Mouse (Mus musculus) CH12.LX (cell line): ENCODE results near the gene Esyt2. TPM values are rescaled to one million over a fixed set of nuclear protein-coding genes. Genes with fewer than 3 reads are reported as not detected.

Experiments
- DNase-seq: peaks from one replicate; pipeline ENCODE4 v3.0.0-alpha.2; 2013; ENCODE audit errors: extremely low read depth
- H3K27ac ChIP-seq: 2 replicates; pipeline ENCODE4 v1.5.1; 2012; ENCODE audit warnings: low read depth, mild to moderate bottlenecking, control low read depth, moderate library complexity; ENCODE audit not compliant: insufficient read depth
- H3K27me3 ChIP-seq: replicated peaks from 2 replicates; pipeline ENCODE3; 2012; ENCODE audit warnings: inconsistent platforms
- H3K36me3 ChIP-seq, 2 experiments: replicated peaks in 1 of 2; 2 replicates each; pipeline versions ENCODE3 to v1.6.1; 2012; ENCODE audit warnings: inconsistent platforms in 1 of 2, low read length in 1 of 2, mild to moderate bottlenecking in 1 of 2, mixed read lengths in 1 of 2, moderate library complexity in 1 of 2; ENCODE audit not compliant: control insufficient read depth in 1 of 2, insufficient read depth in 1 of 2
- H3K4me1 ChIP-seq, 2 experiments: 2 replicates each; pipeline ENCODE4 v1.6.1; 2012; ENCODE audit warnings: inconsistent platforms in 1 of 2, moderate library complexity in 1 of 2; ENCODE audit not compliant: insufficient read depth in 2 of 2, control insufficient read depth in 1 of 2
- H3K4me2 ChIP-seq: 2 replicates; pipeline ENCODE4 v1.6.1; 2012; ENCODE audit warnings: low read depth, mild to moderate bottlenecking, control low read depth; ENCODE audit not compliant: poor library complexity, insufficient read depth, severe bottlenecking
- H3K4me3 ChIP-seq, 3 experiments: fragments of 150-350 bp in 1 of 3; sonication (generic) in 1 of 3; replicated peaks in 1 of 3; 2 replicates each; pipeline versions ENCODE3 to v1.5.1; 2011 to 2012; ENCODE audit warnings: low read depth in 2 of 3, low read length in 2 of 3, mild to moderate bottlenecking in 2 of 3, moderate library complexity in 2 of 3, control low read depth in 1 of 3, improper control_type of control experiment in 1 of 3, inconsistent platforms in 1 of 3, mixed read lengths in 1 of 3; ENCODE audit not compliant: poor library complexity in 1 of 3
- H3K79me2 ChIP-seq: replicated peaks from 2 replicates; pipeline ENCODE4 v1.6.1; 2012; ENCODE audit warnings: mild to moderate bottlenecking, moderate library complexity; ENCODE audit not compliant: control insufficient read depth, poor library complexity, insufficient read depth, severe bottlenecking; ENCODE audit errors: extremely low read depth
- H3K9ac ChIP-seq: 2 replicates; pipeline ENCODE4 v1.6.1; 2012; ENCODE audit warnings: low read depth, mild to moderate bottlenecking, control low read depth, moderate library complexity; ENCODE audit not compliant: insufficient read depth
- H3K9me3 ChIP-seq: replicated peaks from 2 replicates; pipeline ENCODE3; 2012; ENCODE audit warnings: low read length, inconsistent platforms, mixed read lengths
- BHLHE40 ChIP-seq: IDR thresholded peaks from 2 replicates; pipeline ENCODE4 v1.6.1; 2011; ENCODE audit warnings: mild to moderate bottlenecking, low read depth, low read length, improper control_type of control experiment
- CHD2 ChIP-seq: IDR thresholded peaks from 2 replicates; pipeline ENCODE4 v1.6.1; 2011; ENCODE audit warnings: low read length, improper control_type of control experiment
- CTCF ChIP-seq, 2 experiments: IDR thresholded peaks in 1 of 2; conservative IDR thresholded peaks in 1 of 2; 2 replicates each; pipeline ENCODE4 v1.5.1; 2011 to 2012; ENCODE audit warnings: low read depth in 2 of 2, low read length in 2 of 2, improper control_type of control experiment in 1 of 2, inconsistent platforms in 1 of 2, mild to moderate bottlenecking in 1 of 2, moderate library complexity in 1 of 2
- EP300 ChIP-seq: IDR thresholded peaks from 2 replicates; pipeline ENCODE4 v1.6.1; 2011; ENCODE audit warnings: low read length, improper control_type of control experiment
- ETS1 ChIP-seq: conservative IDR thresholded peaks from 2 replicates; pipeline ENCODE4 v1.6.1; 2012; ENCODE audit warnings: low read depth, mild to moderate bottlenecking, inconsistent platforms, low read length, improper control_type of control experiment, moderate library complexity
- HCFC1 ChIP-seq: IDR thresholded peaks from 2 replicates; pipeline ENCODE4 v1.6.1; 2012; ENCODE audit warnings: low read depth, mild to moderate bottlenecking, inconsistent platforms, low read length, improper control_type of control experiment
- JUN ChIP-seq: IDR thresholded peaks from 2 replicates; pipeline ENCODE4 v1.6.1; 2011; ENCODE audit warnings: low read depth, mild to moderate bottlenecking, low read length, improper control_type of control experiment, moderate library complexity; ENCODE audit not compliant: insufficient read depth
- JUND ChIP-seq: conservative IDR thresholded peaks from 2 replicates; pipeline ENCODE4 v1.6.1; 2011; ENCODE audit warnings: low read depth, low read length, improper control_type of control experiment
- KAT2A ChIP-seq: IDR thresholded peaks from 2 replicates; pipeline ENCODE4 v1.6.1; 2012; ENCODE audit warnings: low read length, improper control_type of control experiment, inconsistent platforms; ENCODE audit not compliant: insufficient replicate concordance
- MAFK ChIP-seq: IDR thresholded peaks from 2 replicates; pipeline ENCODE4 v1.6.1; 2011; ENCODE audit warnings: low read length, improper control_type of control experiment; ENCODE audit not compliant: insufficient replicate concordance
- MAX ChIP-seq: IDR thresholded peaks from 2 replicates; pipeline ENCODE4 v1.6.1; 2011; ENCODE audit warnings: low read length, improper control_type of control experiment
- MAZ ChIP-seq: IDR thresholded peaks from 2 replicates; pipeline ENCODE4 v1.6.1; 2012; ENCODE audit warnings: low read depth, mild to moderate bottlenecking, inconsistent platforms, low read length, improper control_type of control experiment, moderate library complexity
- MEF2A ChIP-seq: IDR thresholded peaks from 2 replicates; pipeline ENCODE4 v1.6.1; 2014; ENCODE audit warnings: low read depth, mild to moderate bottlenecking, inconsistent platforms, low read length, improper control_type of control experiment, borderline replicate concordance
- MXI1 ChIP-seq: IDR thresholded peaks from 2 replicates; pipeline ENCODE4 v1.6.1; 2011; ENCODE audit warnings: mild to moderate bottlenecking, low read depth, low read length, improper control_type of control experiment
- MYC ChIP-seq: IDR thresholded peaks from 2 replicates; pipeline ENCODE4 v1.6.1; 2011; ENCODE audit warnings: low read depth, mild to moderate bottlenecking, improper control_type of control experiment, low read length
- NELFE ChIP-seq: IDR thresholded peaks from 2 replicates; pipeline ENCODE4 v1.6.1; 2011; ENCODE audit warnings: low read depth, low read length, improper control_type of control experiment
- PAX5 ChIP-seq: IDR thresholded peaks from 2 replicates; pipeline ENCODE4 v1.6.1; 2012; ENCODE audit warnings: low read length, inconsistent platforms, mixed read lengths
- POLR2A ChIP-seq: IDR thresholded peaks from 2 replicates; pipeline ENCODE4 v1.6.1; 2011; ENCODE audit warnings: low read depth, mild to moderate bottlenecking, improper control_type of control experiment, low read length
- POLR2AphosphoS2 ChIP-seq: IDR thresholded peaks from 2 replicates; pipeline ENCODE4 v1.6.1; 2011; ENCODE audit warnings: low read depth, low read length, improper control_type of control experiment
- RCOR1 ChIP-seq: conservative IDR thresholded peaks from 2 replicates; pipeline ENCODE4 v1.6.1; 2012; ENCODE audit warnings: low read depth, mild to moderate bottlenecking, inconsistent platforms, low read length, improper control_type of control experiment
- SIN3A ChIP-seq: IDR thresholded peaks from 2 replicates; pipeline ENCODE4 v1.6.1; 2012; ENCODE audit warnings: low read length, improper control_type of control experiment, inconsistent platforms
- SMC3 ChIP-seq: IDR thresholded peaks from 2 replicates; pipeline ENCODE4 v1.6.1; 2011; ENCODE audit warnings: low read depth, low read length, improper control_type of control experiment
- TCF12 ChIP-seq: IDR thresholded peaks from 2 replicates; pipeline ENCODE4 v1.6.1; 2014; ENCODE audit warnings: low read depth, mild to moderate bottlenecking, inconsistent platforms, low read length, improper control_type of control experiment
- USF1 ChIP-seq: IDR thresholded peaks from 2 replicates; pipeline ENCODE4 v1.6.1; 2014; ENCODE audit warnings: low read depth, mild to moderate bottlenecking, inconsistent platforms, low read length, improper control_type of control experiment
- USF2 ChIP-seq: conservative IDR thresholded peaks from 2 replicates; pipeline ENCODE4 v1.6.1; 2011; ENCODE audit warnings: low read depth, low read length, improper control_type of control experiment
- ZC3H11A ChIP-seq: IDR thresholded peaks from 2 replicates; pipeline ENCODE4 v1.6.1; 2012; ENCODE audit warnings: low read depth, mild to moderate bottlenecking, inconsistent platforms, low read length, improper control_type of control experiment
- ZKSCAN1 ChIP-seq: IDR thresholded peaks from 2 replicates; pipeline ENCODE4 v1.6.1; 2012; ENCODE audit warnings: low read depth, inconsistent platforms, low read length, improper control_type of control experiment, borderline replicate concordance
- ZMIZ1 ChIP-seq: IDR thresholded peaks from 2 replicates; pipeline ENCODE4 v1.6.1; 2012; ENCODE audit warnings: low read depth, mild to moderate bottlenecking, inconsistent platforms, low read length, improper control_type of control experiment
- dilution Hi-C: fragments of 300-500 bp; cut with MboI; formaldehyde crosslinking; loops from 2 replicates; pipeline ENCODE4 v1.14.3; 2020; ENCODE audit warnings: low sequenced_read_pairs; ENCODE audit not compliant: extremely low pct_unique_long_range_greater_than_20kb, extremely low pct_ligation_motif_present
- in situ Hi-C: fragments of 300-500 bp; cut with MboI; formaldehyde crosslinking; loops from 3 replicates; pipeline ENCODE4 v1.14.3; 2019; ENCODE audit warnings: low sequenced_read_pairs, low pct_ligation_motif_present, low pct_unique_long_range_greater_than_20kb, mixed read lengths
- polyA plus RNA-seq: library from polyadenylated mRNA; unstranded; fragments of >175 nt; gene quantifications from 2 replicates; pipeline ENCODE4 v1.2.1, GENCODE M21; 2012; ENCODE audit warnings: low read depth; ENCODE audit not compliant: insufficient read length
- total RNA-seq, 2 experiments: library from RNA; depleted of rRNA; stranded (reverse); fragments of 300-350 nt in 1 of 2; fragments of >200 nt in 1 of 2; gene quantifications; 2 replicates each; pipeline ENCODE4 v1.2.3; 2012 to 2014

Gene Esyt2
- total and polyA plus RNA-seq, 3 experiments = 6.9 to 12.8 (median 8.2) TPM

- Histone ChIP-seq H3K36me3 (no peaks in the 10 kb centered on the region), H3K9ac (no peak overlapping the region), H3K4me2 (no peak overlapping the region), H3K4me1 (peaks cover 0 to 13% of the 10 kb centered on the region in 2 experiments; a peak in 3 of 4 replicates)
- TF ChIP-seq ZKSCAN1 = no peak
- no peak for TF ChIP-seq MXI1
- no peak for TF ChIP-seq JUN
- no peak for TF ChIP-seq RCOR1
- TF ChIP-seq USF1 = no peak
- no peak for TF ChIP-seq SIN3A
- no peak for TF ChIP-seq MAZ
- TF ChIP-seq USF2 = no peak
- TF ChIP-seq EP300 = no peak
- no peak for TF ChIP-seq CHD2
- TF ChIP-seq MYC = no peak
- no peak for TF ChIP-seq BHLHE40
- TF ChIP-seq, all 38 proteins: peak for 0
- no peak overlapping the region for H3K27ac ChIP-seq
- dilution Hi-C loops (no loop called here), in situ Hi-C loops (loop anchor here (25.0 kb wide), 1 partner anchor 134 kb away; the partner anchor contains the start of gene Ncapg2)
- DNase-seq = no peak
- H3K79me2 ChIP-seq = no peaks in the 10 kb centered on the region
- H3K9me3 ChIP-seq = no peaks in the 10 kb centered on the region
- peaks cover 1% of the 10 kb centered on the region for H3K27me3 ChIP-seq
- no peak overlapping the region for H3K4me3 ChIP-seq
Measured at GRCm38 (mm10) chr12:116278541-116278940, 2.5 kb upstream of the Esyt2 start.

- Histone ChIP-seq H3K4me3 (no peak overlapping the region), H3K9ac (no peak overlapping the region), H3K9me3 (no peaks in the 10 kb centered on the region), H3K36me3 (no peaks in the 10 kb centered on the region), H3K4me1 (peaks cover 0 to 13% of the 10 kb centered on the region in 2 experiments; a peak in 3 of 4 replicates), H3K27me3 (no peaks in the 10 kb centered on the region), H3K4me2 (no peak overlapping the region), H3K27ac (no peak overlapping the region), H3K79me2 (no peaks in the 10 kb centered on the region)
- no peak for TF ChIP-seq POLR2AphosphoS2
- TF ChIP-seq NELFE = no peak
- no peak for TF ChIP-seq CTCF (conservative IDR thresholded peaks at IDR 0.05 in 1 of 2, IDR thresholded peaks at IDR 0.05 in 1 of 2; ENCODE audit: low read depth in 2 of 2, low read length in 2 of 2)
- TF ChIP-seq ETS1 = no peak
- TF ChIP-seq TCF12 = no peak
- TF ChIP-seq RCOR1 = no peak
- no peak for TF ChIP-seq POLR2A
- no peak for TF ChIP-seq MAX
- no peak for TF ChIP-seq PAX5
- no peak for TF ChIP-seq KAT2A
- no peak for TF ChIP-seq MEF2A
- TF ChIP-seq JUN = no peak
- TF ChIP-seq HCFC1 = no peak
- TF ChIP-seq JUND = no peak
- TF ChIP-seq SIN3A = no peak
- TF ChIP-seq ZKSCAN1 = no peak
- TF ChIP-seq ZMIZ1 = no peak
- no peak for TF ChIP-seq SMC3
- TF ChIP-seq MAFK = no peak
- TF ChIP-seq ZC3H11A = no peak
- dilution Hi-C loops (no loop called here), in situ Hi-C loops (loop anchor here (25.0 kb wide), 1 partner anchor 133 kb away; the partner anchor contains the start of gene Ncapg2)
- no peak for DNase-seq
Measured at GRCm38 (mm10) chr12:116279181-116279580, 1.8 kb upstream of the Esyt2 start.
